Mouse (Mus musculus): ENCODE measurements around the gene Urgcp.
A peak's percentile ranks its signal among the peaks of the same experiment; 100 is the strongest.

Urgcp gene

GRCm38 (mm10) chr11:5715630-5716105 lies 46.5 kb downstream of the Urgcp start, which contains the start of gene Mrps24:
Gene Mrps24 (minus strand): TSS chr11:5715680.
- DNase-seq (ENCODE audit: low read depth in 1 of 2, low spot score in 2 of 2): no peak

- no peak for DNase-seq (ENCODE audit: low read depth in 1 of 2, low spot score in 2 of 2)
Measured at GRCm38 (mm10) chr11:5715179-5715578, 47.0 kb downstream of the Urgcp start.

- peak; percentile 48 to 76 for DNase-seq (ENCODE audit: low read depth in 1 of 2, low spot score in 2 of 2)
Measured at GRCm38 (mm10) chr11:5707530-5708353, 54.4 kb downstream of the Urgcp start.

- DNase-seq (ENCODE audit: low read depth in 1 of 2, low spot score in 2 of 2): no peak
Measured at GRCm38 (mm10) chr11:5706874-5707529, 55.2 kb downstream of the Urgcp start.

GRCm38 (mm10) chr11:5705972-5706371 lies 56.2 kb downstream of the Urgcp start:
- DNase-seq (ENCODE audit: low read depth in 1 of 2, low spot score in 2 of 2): no peak

- no peak for DNase-seq (ENCODE audit: low read depth in 1 of 2, low spot score in 2 of 2)
Measured at GRCm38 (mm10) chr11:5703341-5703740, 58.8 kb downstream of the Urgcp start.

GRCm38 (mm10) chr11:5702957-5703332 lies 59.2 kb downstream of the Urgcp start:
- no peak for DNase-seq (ENCODE audit: low read depth in 1 of 2, low spot score in 2 of 2)

- no peak for DNase-seq (ENCODE audit: low read depth in 1 of 2, low spot score in 2 of 2)
Measured at GRCm38 (mm10) chr11:5702271-5702956, 59.8 kb downstream of the Urgcp start.

- no peak for DNase-seq (ENCODE audit: low read depth in 1 of 2, low spot score in 2 of 2)
Measured at GRCm38 (mm10) chr11:5701821-5702220, 60.4 kb downstream of the Urgcp start.

GRCm38 (mm10) chr11:5701300-5701699 lies 60.9 kb downstream of the Urgcp start:
- no peak for DNase-seq (ENCODE audit: low read depth in 1 of 2, low spot score in 2 of 2)

GRCm38 (mm10) chr11:5700808-5701207 lies 61.4 kb downstream of the Urgcp start:
- DNase-seq (ENCODE audit: low read depth in 1 of 2, low spot score in 2 of 2): no peak

GRCm38 (mm10) chr11:5691775-5692174 lies 70.4 kb downstream of the Urgcp start:
- no peak for DNase-seq (ENCODE audit: low read depth in 1 of 2, low spot score in 2 of 2)

GRCm38 (mm10) chr11:5684283-5684682 lies 77.9 kb downstream of the Urgcp start:
- no peak for DNase-seq (ENCODE audit: low read depth in 1 of 2, low spot score in 2 of 2)

GRCm38 (mm10) chr11:5682541-5682940 lies 79.6 kb downstream of the Urgcp start:
- no peak for DNase-seq (ENCODE audit: low read depth in 1 of 2, low spot score in 2 of 2)

Data from monocyte, adult 2 months (primary cell).